Mouse (Mus musculus): Measurements from ENCODE around the gene Slc6a20b. TPM values are rescaled to one million over a fixed set of nuclear protein-coding genes. Genes with fewer than 3 reads are reported as not detected.

The Slc6a20b gene
- polyA plus RNA-seq, 1 experiment from 2014 or later, result 0.32 TPM

DNA sequence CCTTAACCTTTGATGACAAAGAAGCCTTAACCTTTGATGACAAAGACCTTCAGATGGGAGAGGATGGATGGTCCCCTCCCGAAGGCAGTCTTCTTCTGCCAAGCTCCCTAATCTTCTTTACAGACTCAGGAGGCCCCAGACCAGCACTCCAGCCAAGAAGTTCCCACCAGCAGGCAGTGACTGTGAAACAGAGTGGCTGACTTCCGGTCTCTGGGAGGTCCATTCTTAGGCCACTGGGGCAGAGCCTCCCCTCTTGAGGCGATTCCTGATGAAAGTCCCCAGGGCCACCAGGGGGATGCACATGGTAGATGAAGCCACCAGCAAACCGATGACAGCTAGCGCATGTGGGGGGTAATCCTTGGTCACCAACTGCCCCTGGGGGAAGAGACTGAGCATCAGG, 4.4 kb upstream of the Slc6a20b start:
- Histone ChIP-seq H3K9me3 (no peaks in the 10 kb centered on the region), H3K27me3 (no peaks in the 10 kb centered on the region), H3K36me3 (no peaks in the 10 kb centered on the region), H3K9ac (no peak overlapping the region), H3K4me3 (no peak overlapping the region), H3K4me2 (no peak overlapping the region), H3K27ac (replicated peaks) (no peak overlapping the region), H3K4me1 (replicated peaks) (no peaks in the 10 kb centered on the region)
- no peak for ATAC-seq (ENCODE audit: low read depth)
- WGBS, result 72% methylated on average over 5 of the region's 5 CpGs

DNA sequence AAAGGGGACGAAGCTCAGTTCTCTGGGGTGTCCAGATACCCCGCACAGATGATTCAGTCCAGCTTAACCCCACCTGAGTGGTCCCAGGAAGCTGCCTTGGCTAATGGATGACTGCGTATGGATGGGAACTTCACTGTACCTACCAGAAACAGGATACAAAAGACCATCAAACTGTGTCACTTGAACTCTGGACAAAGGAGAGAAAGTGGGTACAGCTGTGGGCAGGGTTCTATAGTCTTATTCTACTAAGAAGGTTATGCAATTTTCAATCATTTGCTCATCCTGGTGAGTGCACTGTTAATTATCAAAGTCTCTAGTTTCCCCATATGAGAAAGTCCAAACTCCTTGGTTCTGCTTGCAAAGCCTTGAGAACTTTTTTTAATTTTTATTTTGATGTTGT, 628 bp upstream of the Slc6a20b start:
- no peaks in the 10 kb centered on the region for H3K9me3 ChIP-seq
- no peak overlapping the region for H3K4me2 ChIP-seq
- no peaks in the 10 kb centered on the region for H3K4me1 ChIP-seq (replicated peaks)
- H3K4me3 ChIP-seq, result no peak overlapping the region
- no peak overlapping the region for H3K27ac ChIP-seq (replicated peaks)
- ATAC-seq (ENCODE audit: low read depth), result no peak
- no peak overlapping the region for H3K9ac ChIP-seq
- no peaks in the 10 kb centered on the region for H3K36me3 ChIP-seq
- 89% methylated on average over 3 of the region's 3 CpGs for WGBS
- H3K27me3 ChIP-seq, result no peaks in the 10 kb centered on the region

DNA sequence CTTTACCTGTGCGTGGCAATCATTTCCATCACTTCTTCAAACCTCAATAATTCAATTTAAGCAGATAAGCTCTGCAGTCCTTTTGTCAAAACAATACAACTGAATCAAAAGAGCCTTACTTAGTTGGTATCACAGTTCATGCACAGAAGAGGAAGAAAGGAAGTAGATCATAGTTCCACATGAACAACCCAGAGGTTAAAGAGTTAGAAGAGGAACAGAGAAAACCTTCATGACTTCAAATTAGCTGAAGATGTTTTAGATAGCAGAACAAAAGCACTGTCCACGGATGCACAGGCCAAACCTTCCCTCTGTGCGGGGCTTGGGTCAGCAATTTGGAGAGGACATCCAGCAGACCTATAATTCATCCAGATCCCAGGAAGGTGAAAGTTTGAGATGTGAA, 699 bp downstream of the Slc6a20b start:
- H3K4me3 ChIP-seq, result no peak overlapping the region
- no peaks in the 10 kb centered on the region for H3K4me1 ChIP-seq (replicated peaks)
- H3K36me3 ChIP-seq, result no peaks in the 10 kb centered on the region
- H3K9me3 ChIP-seq, result no peaks in the 10 kb centered on the region
- H3K4me2 ChIP-seq, result no peak overlapping the region
- H3K27ac ChIP-seq (replicated peaks), result no peak overlapping the region
- no peak for ATAC-seq (ENCODE audit: low read depth)
- H3K9ac ChIP-seq, result no peak overlapping the region
- H3K27me3 ChIP-seq, result no peaks in the 10 kb centered on the region
- 80% methylated on average over 3 of the region's 3 CpGs for WGBS

DNA sequence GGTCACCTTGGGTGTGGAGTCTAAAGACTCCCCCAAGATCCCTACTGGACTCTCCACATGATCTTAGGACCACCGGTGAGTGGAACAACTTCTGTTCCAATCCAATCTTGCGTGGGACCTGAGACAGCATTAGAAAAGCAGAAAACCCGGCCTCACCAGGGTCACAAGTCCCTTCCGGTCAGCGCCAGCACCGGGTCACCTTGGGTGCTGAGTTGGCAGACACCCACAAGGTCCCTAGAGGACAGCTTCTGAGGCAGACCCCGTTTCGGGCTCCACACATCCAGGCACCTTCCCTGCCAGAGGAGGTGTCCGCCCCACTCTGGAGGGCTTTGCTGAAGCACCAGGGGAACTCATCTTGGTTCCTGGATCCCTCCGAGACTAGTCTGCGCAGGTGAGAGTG, 6.5 kb downstream of the Slc6a20b start:
- Histone ChIP-seq H3K9ac (no peak overlapping the region), H3K9me3 (no peaks in the 10 kb centered on the region), H3K4me1 (replicated peaks) (no peaks in the 10 kb centered on the region), H3K27ac (replicated peaks) (no peak overlapping the region), H3K4me3 (no peak overlapping the region), H3K36me3 (no peaks in the 10 kb centered on the region), H3K27me3 (no peaks in the 10 kb centered on the region), H3K4me2 (no peak overlapping the region)
- no peak for ATAC-seq (ENCODE audit: low read depth)
- WGBS, result 91% methylated on average over 11 of the region's 11 CpGs

DNA sequence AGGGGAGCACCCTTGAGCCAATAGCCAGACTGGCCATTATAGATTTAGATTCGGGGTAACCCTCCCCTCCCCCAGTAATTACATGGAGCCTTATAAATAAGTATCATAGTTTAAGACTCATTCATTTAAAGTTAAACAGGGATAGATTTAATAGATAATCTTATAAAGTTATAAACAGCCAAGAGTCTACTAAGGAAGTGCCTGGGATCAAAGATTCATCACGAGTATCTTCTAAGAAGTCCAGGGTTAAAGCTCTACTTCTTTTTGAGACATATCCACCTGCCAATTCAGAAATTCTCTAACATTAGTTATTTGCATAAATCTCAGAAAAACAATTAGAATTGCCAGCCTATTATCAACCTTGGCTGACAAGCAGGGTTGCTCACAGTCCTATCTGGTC, 7.6 kb downstream of the Slc6a20b start:
- Histone ChIP-seq H3K9me3 (no peaks in the 10 kb centered on the region), H3K9ac (no peak overlapping the region), H3K27ac (replicated peaks) (no peak overlapping the region), H3K36me3 (no peaks in the 10 kb centered on the region), H3K27me3 (no peaks in the 10 kb centered on the region), H3K4me1 (replicated peaks) (no peaks in the 10 kb centered on the region), H3K4me2 (no peak overlapping the region), H3K4me3 (no peak overlapping the region)
- ATAC-seq (ENCODE audit: low read depth), result no peak
- WGBS, result 90% methylated on average over 2 of the region's 2 CpGs

DNA sequence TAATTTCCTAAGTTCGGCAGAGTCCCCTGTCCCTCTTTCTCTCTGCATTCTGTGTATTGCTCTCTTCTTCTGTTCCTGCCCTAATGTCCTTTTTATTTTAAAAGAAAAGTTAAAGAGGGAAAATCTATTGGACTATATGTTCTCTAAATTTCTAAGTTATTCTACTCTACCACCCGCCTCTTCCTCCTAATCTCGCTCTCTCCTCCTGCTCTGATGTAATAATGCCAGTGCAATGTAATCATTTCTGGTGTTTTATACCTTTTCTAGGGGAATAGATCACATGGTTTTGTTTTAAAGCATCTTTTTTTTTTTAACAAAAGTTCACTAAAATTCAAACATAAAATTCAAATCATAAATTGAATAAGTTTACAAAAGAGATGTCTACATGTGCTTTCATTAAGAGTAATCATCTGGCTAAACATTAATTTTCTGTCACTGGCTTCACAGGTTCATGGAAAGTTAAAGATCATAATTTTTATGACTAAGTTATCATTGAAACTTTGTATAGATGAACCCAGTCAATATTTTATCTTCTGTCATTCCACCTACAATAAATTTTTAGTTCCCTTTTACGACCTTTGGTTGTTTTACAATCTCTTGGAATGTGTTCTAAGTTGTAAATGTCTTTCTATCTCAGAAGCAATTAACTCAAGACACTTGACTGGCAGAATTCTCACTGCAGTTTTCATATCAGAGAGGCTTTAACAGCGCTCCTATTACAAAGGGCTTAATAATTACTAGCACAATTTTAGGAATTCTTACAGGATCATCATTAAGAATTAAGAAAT, 11.9 kb downstream of the Slc6a20b start:
- Histone ChIP-seq H3K4me1 (replicated peaks) (no peaks in the 10 kb centered on the region), H3K4me2 (no peak overlapping the region), H3K36me3 (no peaks in the 10 kb centered on the region), H3K9ac (no peak overlapping the region), H3K27me3 (no peaks in the 10 kb centered on the region), H3K9me3 (no peaks in the 10 kb centered on the region), H3K4me3 (no peak overlapping the region), H3K27ac (replicated peaks) (no peak overlapping the region)
- ATAC-seq (ENCODE audit: low read depth), result no peak
- 75% methylated on average over 5 of the region's 5 CpGs for WGBS

DNA sequence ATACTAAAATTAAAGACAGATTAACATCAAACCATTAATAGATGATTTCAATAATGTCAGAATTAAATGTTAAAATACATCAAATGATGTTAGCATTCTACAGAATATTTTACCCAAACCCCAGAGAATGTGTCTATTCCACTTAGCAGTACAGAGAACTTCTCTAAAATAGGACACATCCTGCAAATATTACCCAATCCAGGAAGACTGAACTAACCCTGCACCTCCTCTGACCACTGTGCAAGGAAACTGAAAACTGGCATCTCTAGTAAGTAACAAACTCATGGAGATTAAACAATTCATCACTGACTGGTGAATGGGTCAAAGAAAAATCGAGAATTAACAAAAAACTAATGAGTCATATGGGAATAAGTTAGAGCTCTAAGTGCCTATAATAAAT, 30.8 kb downstream of the Slc6a20b start:
- ATAC-seq (ENCODE audit: low read depth), result no peak
- no peaks in the 10 kb centered on the region for H3K9me3 ChIP-seq
- WGBS, result 76% methylated on average over 1 of the region's 1 CpGs

DNA sequence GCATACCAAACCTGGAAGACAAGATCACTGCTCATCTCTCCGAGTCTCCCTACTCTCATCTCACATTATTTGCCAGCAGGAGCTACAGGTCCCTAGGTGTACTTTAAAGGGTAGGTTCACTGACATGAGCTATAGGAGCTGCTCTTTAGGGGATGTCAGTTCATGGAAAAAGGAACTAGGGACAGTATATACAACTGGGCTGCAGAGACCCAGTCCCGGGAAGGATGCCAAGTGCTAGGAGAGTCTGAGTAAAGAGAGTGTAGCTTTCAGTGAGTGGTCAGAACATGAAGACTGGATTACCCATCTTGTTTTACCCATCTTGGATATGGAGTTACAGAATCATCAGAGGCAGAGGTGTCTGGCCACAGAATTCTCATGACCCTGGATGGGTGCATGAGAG, 35.0 kb downstream of the Slc6a20b start:
- 94% methylated on average over 2 of the region's 2 CpGs for WGBS
- no peak overlapping the region for H3K4me3 ChIP-seq
- H3K27ac ChIP-seq (replicated peaks), result no peak overlapping the region

More for the DNA sequence above, 30.8 kb downstream of the Slc6a20b start:
- Histone ChIP-seq H3K4me3 (no peak overlapping the region), H3K36me3 (peaks cover 4% of the 10 kb centered on the region; the same call in 1 of the 2 replicates), H3K27ac (replicated peaks) (no peak overlapping the region), H3K9ac (no peak overlapping the region), H3K27me3 (no peaks in the 10 kb centered on the region), H3K4me1 (replicated peaks) (no peaks in the 10 kb centered on the region), H3K4me2 (no peak overlapping the region)

DNA sequence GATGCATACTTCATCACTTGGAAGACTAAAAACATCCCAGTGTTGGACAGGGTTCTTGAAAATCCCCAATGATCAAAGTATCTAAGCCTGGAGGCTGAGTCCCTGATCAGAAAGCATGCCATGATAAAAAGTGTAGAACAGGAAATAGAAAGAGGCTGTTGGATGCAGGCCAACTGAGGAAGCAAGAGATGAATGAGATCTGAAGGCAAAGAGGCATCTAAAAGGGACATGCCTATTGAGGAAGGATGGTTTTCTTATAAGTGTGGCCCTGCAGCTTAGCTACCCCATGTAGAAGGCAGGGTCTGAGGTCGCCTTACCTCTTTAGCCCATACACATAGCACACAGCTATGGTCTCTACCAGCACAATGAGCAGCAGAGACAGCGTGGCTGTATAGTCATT, 35.5 kb downstream of the Slc6a20b start:
- H3K9ac ChIP-seq, result no peak overlapping the region
- no peaks in the 10 kb centered on the region for H3K4me1 ChIP-seq (replicated peaks)
- H3K9me3 ChIP-seq, result no peaks in the 10 kb centered on the region
- H3K27ac ChIP-seq (replicated peaks), result no peak overlapping the region
- peaks cover 26% of the 10 kb centered on the region for H3K36me3 ChIP-seq
- ATAC-seq (ENCODE audit: low read depth), result no peak
- 86% methylated on average over 2 of the region's 2 CpGs for WGBS
- H3K4me3 ChIP-seq, result no peak overlapping the region
- H3K4me2 ChIP-seq, result no peak overlapping the region
- H3K27me3 ChIP-seq, result no peaks in the 10 kb centered on the region

More for the DNA sequence above, 35.0 kb downstream of the Slc6a20b start:
- H3K9me3 ChIP-seq, result no peaks in the 10 kb centered on the region
- H3K36me3 ChIP-seq, result peaks cover 26% of the 10 kb centered on the region
- no peaks in the 10 kb centered on the region for H3K4me1 ChIP-seq (replicated peaks)
- no peaks in the 10 kb centered on the region for H3K27me3 ChIP-seq
- ATAC-seq (ENCODE audit: low read depth), result no peak
- no peak overlapping the region for H3K9ac ChIP-seq
- no peak overlapping the region for H3K4me2 ChIP-seq

DNA sequence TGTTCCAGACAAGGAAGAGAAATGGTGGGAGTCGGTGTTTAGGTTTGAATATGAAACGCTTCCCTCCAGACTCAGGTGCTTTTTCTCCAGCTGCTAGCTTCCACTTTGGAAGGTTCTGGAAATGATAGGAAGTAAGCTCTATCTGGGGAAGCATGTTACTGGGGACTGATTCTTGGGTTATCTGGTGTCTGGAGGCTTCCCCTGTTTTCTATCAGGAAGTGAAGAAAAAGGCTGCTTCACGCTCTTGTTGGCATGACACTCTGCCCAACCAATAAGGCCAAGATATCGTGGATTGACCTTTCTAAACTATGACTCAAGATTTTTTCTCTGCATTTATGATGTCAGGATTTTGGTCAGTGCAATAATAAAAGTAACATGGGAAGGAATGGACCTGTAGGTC, 37.2 kb downstream of the Slc6a20b start:
- Histone ChIP-seq H3K36me3 (peaks cover 31% of the 10 kb centered on the region), H3K9ac (no peak overlapping the region), H3K27ac (replicated peaks) (no peak overlapping the region), H3K27me3 (no peaks in the 10 kb centered on the region), H3K4me1 (replicated peaks) (no peaks in the 10 kb centered on the region), H3K4me3 (no peak overlapping the region), H3K4me2 (no peak overlapping the region), H3K9me3 (no peaks in the 10 kb centered on the region)
- ATAC-seq (ENCODE audit: low read depth), result no peak
- 97% methylated on average over 4 of the region's 4 CpGs for WGBS

DNA sequence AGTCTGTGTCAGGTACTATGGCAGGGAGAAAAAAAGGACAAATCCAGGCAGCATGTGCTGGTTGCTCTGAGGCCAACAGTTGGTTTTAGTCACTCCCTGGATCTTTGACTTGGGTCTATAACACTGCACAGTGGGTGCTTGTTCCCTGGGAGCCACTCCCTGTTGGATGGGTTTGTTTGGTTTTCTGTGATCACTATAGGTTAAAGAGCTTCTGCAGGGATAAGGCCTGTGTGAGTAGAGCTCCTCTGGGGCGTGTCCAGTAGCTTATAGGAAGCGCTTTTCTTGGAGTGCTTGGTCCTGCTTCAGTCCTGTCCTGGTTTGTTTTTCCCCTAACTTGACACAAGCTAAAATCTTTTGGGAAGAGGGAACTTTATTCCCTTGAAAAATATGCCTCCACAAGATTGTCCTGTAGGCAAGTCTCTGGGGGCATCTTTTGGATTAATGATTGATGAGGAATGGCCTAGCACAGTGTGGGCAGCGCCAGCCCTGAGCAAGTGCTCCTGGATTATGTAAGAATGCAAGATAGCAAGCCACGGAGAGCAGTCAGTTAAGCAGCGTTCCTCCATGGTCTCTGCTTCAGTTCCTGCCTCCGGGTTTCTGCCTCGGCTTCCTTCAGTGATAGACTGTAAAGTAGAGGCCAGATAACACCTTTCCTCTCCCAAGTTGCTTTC, 43.0 kb downstream of the Slc6a20b start:
- H3K9me3 ChIP-seq, result no peaks in the 10 kb centered on the region
- no peaks in the 10 kb centered on the region for H3K4me1 ChIP-seq (replicated peaks)
- no peak overlapping the region for H3K9ac ChIP-seq
- H3K27ac ChIP-seq (replicated peaks), result no peak overlapping the region
- no peak overlapping the region for H3K4me3 ChIP-seq
- no peak for ATAC-seq (ENCODE audit: low read depth)
- no peaks in the 10 kb centered on the region for H3K27me3 ChIP-seq
- WGBS, result 80% methylated on average over 7 of the region's 7 CpGs
- no peak overlapping the region for H3K4me2 ChIP-seq
- H3K36me3 ChIP-seq, result peaks cover 48% of the 10 kb centered on the region

DNA sequence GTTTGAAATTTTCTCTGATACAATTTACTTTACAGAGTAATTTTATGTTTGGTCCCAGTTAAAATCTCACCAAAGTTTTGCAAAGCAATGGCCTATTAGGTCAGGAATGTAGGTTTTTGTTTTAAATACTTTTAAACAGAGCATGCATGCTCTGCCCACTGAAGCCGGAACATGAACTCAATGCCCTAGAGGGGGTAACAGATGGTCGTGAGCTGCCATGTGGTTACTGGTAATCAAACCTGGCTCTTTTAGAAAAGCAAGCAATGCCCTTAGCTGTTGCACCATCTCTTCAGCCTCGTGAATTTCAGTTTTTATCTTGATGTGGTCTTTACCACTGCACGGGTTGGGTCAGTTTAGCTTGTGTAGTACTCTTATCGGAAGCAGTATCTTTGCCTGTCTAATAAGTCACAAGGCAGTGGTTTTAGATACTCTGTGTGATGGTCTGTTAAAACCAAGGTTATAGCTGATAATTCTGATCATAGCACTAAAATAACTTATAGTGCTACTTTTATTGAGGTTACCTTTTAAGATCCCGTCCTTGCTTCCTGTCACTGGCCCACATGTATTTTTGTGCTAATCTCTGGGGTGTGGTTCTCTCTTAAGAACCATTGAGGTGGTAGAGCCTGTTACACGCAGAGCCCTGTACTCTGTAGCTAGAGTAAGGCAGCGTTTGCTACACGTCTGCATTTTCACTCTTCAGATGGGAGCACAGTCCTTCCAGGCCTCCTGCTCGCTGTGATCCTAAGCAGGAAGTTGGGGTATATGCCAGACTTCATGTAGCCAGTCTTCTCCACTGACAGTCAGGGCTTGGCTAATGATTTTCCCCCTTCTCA, 54.8 kb downstream of the Slc6a20b start:
- H3K9me3 ChIP-seq, result no peaks in the 10 kb centered on the region
- H3K36me3 ChIP-seq, result peaks cover 37% of the 10 kb centered on the region
- no peak overlapping the region for H3K27ac ChIP-seq (replicated peaks)
- no peak for ATAC-seq (ENCODE audit: low read depth)
- H3K9ac ChIP-seq, result no peak overlapping the region
- 80% methylated on average over 10 of the region's 10 CpGs for WGBS
- H3K4me1 ChIP-seq (replicated peaks), result no peaks in the 10 kb centered on the region
- H3K4me3 ChIP-seq, result no peak overlapping the region
- no peak overlapping the region for H3K4me2 ChIP-seq
- no peaks in the 10 kb centered on the region for H3K27me3 ChIP-seq
